Mouse (Mus musculus) kidney, embryonic 15.5 days (tissue): Measurements from ENCODE around the gene Senp1. TPM values are rescaled to one million over a fixed set of nuclear protein-coding genes. Genes with fewer than 3 reads are reported as not detected.

Experiments used
- ATAC-seq: fragments of 200-750 bp; cut with Nextera tagmentation; replicated peaks from 2 replicates; pipeline ENCODE4 v1.8.0; 2017; ENCODE audit warnings: moderate TSS enrichment; ENCODE audit not compliant: low FRiP score
- H3K27ac ChIP-seq: fragments of 300-500 bp; sonication (generic); 2 replicates; pipeline ENCODE4 v1.5.1; 2015; ENCODE audit warnings: mild to moderate bottlenecking, inconsistent platforms
- H3K27me3 ChIP-seq: fragments of 300-500 bp; sonication (generic); 2 replicates; pipeline ENCODE4 v1.6.1; 2015; ENCODE audit warnings: inconsistent platforms
- H3K36me3 ChIP-seq: fragments of 300-500 bp; sonication (generic); 2 replicates; pipeline ENCODE4 v1.6.1; 2015; ENCODE audit warnings: inconsistent platforms
- H3K4me1 ChIP-seq: fragments of 300-500 bp; sonication (generic); 2 replicates; pipeline ENCODE4 v1.6.1; 2015; ENCODE audit warnings: inconsistent platforms
- H3K4me2 ChIP-seq: fragments of 300-500 bp; sonication (generic); 2 replicates; pipeline ENCODE4 v1.6.1; 2015; ENCODE audit warnings: moderate library complexity, mild to moderate bottlenecking, inconsistent platforms
- H3K4me3 ChIP-seq: fragments of 300-500 bp; sonication (generic); replicated peaks from 2 replicates; pipeline ENCODE4 v1.5.1; 2015; ENCODE audit warnings: mild to moderate bottlenecking, inconsistent platforms
- H3K9ac ChIP-seq: fragments of 300-500 bp; sonication (generic); 2 replicates; pipeline ENCODE4 v1.6.1; 2015; ENCODE audit warnings: mild to moderate bottlenecking, inconsistent platforms
- H3K9me3 ChIP-seq: fragments of 300-500 bp; sonication (generic); replicated peaks from 2 replicates; pipeline ENCODE4 v1.6.1; 2016; ENCODE audit warnings: inconsistent platforms
- WGBS: fragments of 180-500 bp; shearing (Covaris S2); methylation state at CpG from one replicate; pipeline ENCODE4 v1.1.7; 2015; ENCODE audit warnings: mixed read lengths; 5-methylcytosine and 5-hydroxymethylcytosine counted together
- polyA plus RNA-seq: library from polyadenylated mRNA; unstranded; fragments of >200 nt; fragmentation: Nextera tagmentation; extraction: Ambion mirVana; gene quantifications from 2 replicates; pipeline ENCODE4 v1.2.1, GENCODE M21; 2015

The Senp1 gene
- polyA plus RNA-seq, 1 experiment from 2014 or later: 34.3 TPM

DNA sequence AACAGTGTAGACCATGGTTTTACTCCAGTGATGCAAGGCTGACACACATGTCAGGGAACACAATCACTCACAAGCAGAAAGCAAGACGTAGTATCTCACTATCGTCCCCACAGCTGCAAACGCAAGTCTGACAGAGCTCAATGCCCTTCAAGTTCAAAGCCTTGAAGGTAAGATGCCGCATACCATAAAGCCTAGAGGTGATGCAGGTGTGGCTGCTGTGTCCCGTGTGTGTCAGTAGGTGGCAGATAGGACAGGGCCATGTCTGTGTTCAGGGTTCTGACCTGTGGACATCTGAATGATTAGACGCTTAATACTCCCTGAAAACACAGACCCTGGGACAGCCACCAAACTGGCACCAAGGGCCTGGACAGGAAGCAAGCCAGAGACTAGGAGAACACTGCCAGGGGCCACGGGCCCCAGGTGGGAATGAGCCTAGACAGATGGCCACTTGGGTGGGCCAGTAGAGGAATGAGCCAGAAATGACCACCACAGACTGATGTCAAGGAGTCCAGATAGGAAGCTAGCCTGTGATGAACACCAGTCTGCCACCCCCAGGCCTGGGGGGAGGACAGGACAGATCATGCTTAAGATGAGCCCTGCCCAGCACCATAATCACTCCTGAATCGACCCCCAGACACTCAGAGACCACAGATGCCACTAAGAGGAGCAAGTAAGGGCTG lies 23.8 kb downstream of the Senp1 start:
- Histone ChIP-seq H3K4me3 (no peak overlapping the region), H3K4me2 (no peak overlapping the region), H3K36me3 (peaks cover 88% of the 10 kb centered on the region), H3K27ac (no peak overlapping the region), H3K27me3 (no peaks in the 10 kb centered on the region), H3K9ac (no peak overlapping the region), H3K9me3 (no peaks in the 10 kb centered on the region), H3K4me1 (no peaks in the 10 kb centered on the region)
- WGBS: 89% methylated on average over 8 of the region's 8 CpGs
- no peak for ATAC-seq

DNA sequence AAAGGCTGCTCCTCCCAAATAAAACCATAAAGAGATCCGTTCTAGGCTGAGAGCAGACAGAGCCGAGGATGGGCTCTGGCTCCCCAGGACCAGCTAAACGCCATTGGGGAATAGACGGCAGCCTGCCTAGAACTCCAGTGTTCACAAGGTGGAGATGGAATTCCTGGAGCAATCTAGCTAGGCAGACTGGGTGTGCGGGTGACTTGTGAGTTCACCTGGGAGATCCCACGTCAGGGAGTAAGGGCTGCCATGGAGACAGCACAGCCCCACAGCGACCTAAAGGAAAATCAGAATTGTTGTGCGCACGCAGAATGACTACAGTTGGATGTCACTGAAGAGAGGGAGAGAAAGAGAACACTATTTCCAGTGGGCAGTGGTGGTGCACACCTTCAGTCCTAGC lies 25.0 kb downstream of the Senp1 start:
- Histone ChIP-seq H3K36me3 (peaks cover 87% of the 10 kb centered on the region), H3K27me3 (no peaks in the 10 kb centered on the region), H3K9ac (no peak overlapping the region), H3K4me1 (no peaks in the 10 kb centered on the region), H3K4me3 (no peak overlapping the region), H3K9me3 (no peaks in the 10 kb centered on the region), H3K27ac (no peak overlapping the region), H3K4me2 (no peak overlapping the region)
- 85% methylated on average over 9 of the region's 9 CpGs for WGBS
- ATAC-seq: no peak

DNA sequence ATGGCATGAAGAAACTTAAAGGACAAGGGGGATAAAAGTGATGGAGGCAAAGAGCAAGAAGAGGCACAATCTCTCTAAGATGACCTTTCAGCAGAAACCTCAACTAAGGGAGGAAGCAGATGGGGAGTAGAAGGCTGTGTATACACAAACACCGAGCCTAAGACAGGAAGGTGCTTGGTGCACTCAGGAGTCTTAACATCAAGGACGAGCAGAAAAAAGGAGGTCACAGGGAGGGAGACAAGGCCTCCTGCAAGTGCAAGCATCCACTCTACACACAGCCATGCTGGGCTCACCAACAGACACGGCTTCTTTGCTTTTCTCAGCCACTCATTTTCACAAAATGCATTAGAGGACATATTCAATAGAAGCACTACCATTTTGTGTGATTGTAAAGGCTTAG lies 26.1 kb downstream of the Senp1 start:
- WGBS: 62% methylated on average over 3 of the region's 3 CpGs
- Histone ChIP-seq H3K4me3 (no peak overlapping the region), H3K4me2 (no peak overlapping the region)

DNA sequence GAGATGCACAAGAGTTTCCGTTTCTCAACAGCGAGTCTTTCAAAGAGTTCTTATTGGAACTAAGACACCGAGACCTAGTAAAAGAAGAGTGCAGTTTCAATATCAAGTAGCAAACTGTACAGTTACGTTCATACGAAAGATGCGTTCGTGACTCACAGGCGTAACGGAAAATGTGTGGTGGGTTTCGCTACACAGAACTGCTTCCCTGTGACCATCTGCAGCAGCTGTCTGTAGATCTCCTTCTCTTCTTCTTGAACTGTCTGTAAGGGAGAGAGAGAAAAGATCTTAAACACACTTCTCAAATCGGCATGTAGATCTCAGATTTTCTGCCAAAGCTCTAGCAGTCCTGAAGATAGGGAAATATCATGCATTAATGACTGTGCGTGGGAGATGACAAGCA lies 26.9 kb downstream of the Senp1 start:
- Histone ChIP-seq H3K9ac (no peak overlapping the region), H3K27me3 (no peaks in the 10 kb centered on the region), H3K4me3 (no peak overlapping the region), H3K36me3 (peaks cover 88% of the 10 kb centered on the region), H3K9me3 (no peaks in the 10 kb centered on the region), H3K27ac (no peak overlapping the region), H3K4me1 (no peaks in the 10 kb centered on the region), H3K4me2 (no peak overlapping the region)
- 95% methylated on average over 12 of the region's 12 CpGs for WGBS
- no peak for ATAC-seq

More for the DNA sequence above, 26.1 kb downstream of the Senp1 start:
- no peaks in the 10 kb centered on the region for H3K4me1 ChIP-seq
- no peak for ATAC-seq
- H3K27me3 ChIP-seq: no peaks in the 10 kb centered on the region
- H3K36me3 ChIP-seq: peaks cover 88% of the 10 kb centered on the region
- H3K27ac ChIP-seq: no peak overlapping the region
- H3K9ac ChIP-seq: no peak overlapping the region
- no peaks in the 10 kb centered on the region for H3K9me3 ChIP-seq

DNA sequence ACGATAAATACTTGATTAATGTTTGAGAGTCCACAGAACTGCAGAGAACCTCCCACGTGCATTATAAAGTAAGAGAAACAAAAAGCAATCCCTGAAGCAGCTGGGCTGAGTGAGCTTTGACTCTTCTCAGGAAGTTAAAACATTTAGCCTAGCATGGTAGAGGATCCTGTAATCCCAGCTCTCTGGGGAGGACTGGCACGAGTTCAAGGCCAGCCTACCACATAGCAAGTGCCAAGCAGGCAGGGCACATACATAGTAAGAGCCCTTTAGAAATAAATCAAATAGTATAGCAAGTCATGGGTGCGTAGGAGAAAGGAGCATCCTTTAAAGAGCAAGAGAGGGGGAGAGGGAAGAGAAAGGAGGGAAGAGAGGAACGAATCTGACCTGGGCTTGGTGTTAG lies 27.7 kb downstream of the Senp1 start:
- WGBS: 85% methylated on average over 5 of the region's 5 CpGs
- no peak overlapping the region for H3K9ac ChIP-seq
- no peaks in the 10 kb centered on the region for H3K4me1 ChIP-seq
- H3K27ac ChIP-seq: no peak overlapping the region
- H3K9me3 ChIP-seq: no peaks in the 10 kb centered on the region
- peaks cover 88% of the 10 kb centered on the region for H3K36me3 ChIP-seq
- ATAC-seq: no peak
- no peak overlapping the region for H3K4me3 ChIP-seq
- no peak overlapping the region for H3K4me2 ChIP-seq
- H3K27me3 ChIP-seq: no peaks in the 10 kb centered on the region

DNA sequence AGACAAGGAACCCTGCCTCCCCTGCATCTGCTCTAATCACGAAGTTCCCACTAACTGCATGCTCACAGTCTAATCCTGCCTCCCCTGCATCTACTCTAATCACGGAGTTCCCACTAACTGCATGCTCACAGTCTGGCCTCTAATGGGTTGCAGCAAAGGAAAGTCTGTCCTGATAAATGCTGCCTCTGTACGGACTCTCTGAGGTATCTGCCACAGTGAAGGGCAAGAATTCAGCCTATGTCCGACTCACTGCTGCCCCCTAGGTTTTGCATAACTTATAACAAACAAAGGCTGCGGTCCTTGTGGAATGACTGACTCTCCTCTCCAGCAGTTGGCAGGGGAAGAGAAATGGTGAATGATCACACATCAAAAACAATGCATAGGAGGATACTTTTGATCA lies 38.3 kb downstream of the Senp1 start:
- Histone ChIP-seq H3K9ac (no peak overlapping the region), H3K27me3 (no peaks in the 10 kb centered on the region), H3K27ac (no peak overlapping the region), H3K4me3 (no peak overlapping the region), H3K36me3 (peaks cover 79% of the 10 kb centered on the region), H3K9me3 (no peaks in the 10 kb centered on the region), H3K4me2 (no peak overlapping the region), H3K4me1 (0 out of 2 replicates have a peak, but pooled peaks cover 4% of the 10 kb centered on the region)
- no peak for ATAC-seq
- 44% methylated on average over 5 of the region's 5 CpGs for WGBS

DNA sequence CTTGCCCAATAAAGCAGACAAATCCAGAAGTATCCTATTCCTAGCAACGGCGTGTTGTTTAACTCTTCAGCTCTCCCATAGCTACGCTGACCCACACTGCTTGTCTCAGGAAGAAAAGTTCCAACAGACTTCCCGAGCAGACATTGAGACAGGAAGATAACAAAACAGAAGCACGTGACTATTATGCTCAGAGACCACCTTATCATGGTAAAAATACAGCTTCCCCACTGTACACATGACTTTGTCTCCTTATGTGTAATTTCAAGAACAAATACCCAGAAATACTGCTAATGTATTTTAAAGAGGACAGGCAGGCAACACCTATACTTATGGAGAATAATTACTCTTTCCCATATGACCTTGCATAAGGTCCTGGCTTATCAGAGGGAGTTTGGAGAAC lies 41.9 kb downstream of the Senp1 start:
- no peak overlapping the region for H3K9ac ChIP-seq
- 0 out of 2 replicates have a peak, but pooled peaks cover 4% of the 10 kb centered on the region for H3K4me1 ChIP-seq
- H3K9me3 ChIP-seq: no peaks in the 10 kb centered on the region
- no peak overlapping the region for H3K4me2 ChIP-seq
- H3K36me3 ChIP-seq: peaks cover 88% of the 10 kb centered on the region
- no peak overlapping the region for H3K27ac ChIP-seq
- no peak overlapping the region for H3K4me3 ChIP-seq
- no peak for ATAC-seq
- H3K27me3 ChIP-seq: no peaks in the 10 kb centered on the region
- WGBS: 92% methylated on average over 5 of the region's 5 CpGs

DNA sequence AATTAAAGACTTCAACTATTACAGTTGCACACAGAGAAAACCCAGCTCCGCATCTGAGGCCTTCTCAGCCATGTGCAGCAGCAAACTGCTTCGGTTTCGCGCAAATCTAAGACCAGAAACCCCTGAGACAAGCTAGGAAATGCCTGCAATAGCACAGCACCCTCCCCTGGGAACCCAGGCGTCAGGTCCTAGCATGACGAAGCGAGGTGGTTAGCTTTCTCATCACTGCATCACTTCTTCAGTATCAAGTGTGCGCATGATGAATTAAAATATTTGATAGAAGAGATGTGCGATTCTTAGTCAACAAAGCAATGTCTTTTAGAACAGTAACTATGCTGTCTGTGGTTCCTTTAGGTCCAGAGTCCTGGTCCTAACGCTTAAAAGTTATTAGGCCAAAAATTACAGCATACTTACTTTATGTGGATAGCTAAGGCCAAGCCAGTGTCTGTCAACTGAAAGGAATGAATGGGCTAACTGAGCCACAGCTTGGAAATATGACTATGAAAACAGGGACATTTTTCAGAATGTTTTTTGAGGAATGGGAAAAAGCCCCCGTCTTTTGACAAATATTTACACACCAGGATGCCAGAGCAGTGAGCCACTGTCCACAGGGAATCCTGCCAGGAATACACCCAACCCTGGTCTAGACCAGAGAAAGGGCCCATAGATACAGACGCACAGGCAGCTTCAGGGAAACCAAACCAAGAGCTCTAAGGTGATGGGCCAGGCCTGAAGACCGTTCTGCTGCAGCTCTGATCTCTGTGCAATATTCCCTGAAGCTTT lies 44.4 kb downstream of the Senp1 start:
- H3K9me3 ChIP-seq: no peaks in the 10 kb centered on the region
- H3K9ac ChIP-seq: no peak overlapping the region
- H3K27ac ChIP-seq: no peak overlapping the region
- 91% methylated on average over 13 of the region's 13 CpGs for WGBS
- H3K4me1 ChIP-seq: 0 out of 2 replicates have a peak, but pooled peaks cover 4% of the 10 kb centered on the region
- no peak overlapping the region for H3K4me2 ChIP-seq
- no peak for ATAC-seq
- peaks cover 93% of the 10 kb centered on the region for H3K36me3 ChIP-seq
- no peaks in the 10 kb centered on the region for H3K27me3 ChIP-seq
- H3K4me3 ChIP-seq: no peak overlapping the region

DNA sequence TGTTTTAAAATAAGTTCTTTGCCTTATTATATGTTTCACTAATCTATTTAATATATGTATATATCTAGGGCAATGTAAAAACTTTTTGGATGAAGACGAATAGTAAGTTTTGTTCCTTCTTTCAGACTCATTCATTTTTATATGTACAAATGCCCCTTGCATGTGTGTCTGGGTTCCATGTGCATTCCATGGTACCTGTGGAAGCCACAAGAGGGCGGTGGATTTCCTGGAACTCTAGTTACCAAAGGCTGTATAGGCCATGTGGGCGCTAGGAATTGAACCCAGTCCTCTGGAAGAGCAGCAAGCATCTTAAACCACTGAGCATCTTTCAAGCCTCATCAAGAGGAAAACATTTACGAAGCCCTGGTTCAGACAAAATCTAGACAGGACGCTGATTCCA lies 49.2 kb downstream of the Senp1 start:
- Histone ChIP-seq H3K4me3 (no peak overlapping the region), H3K4me2 (no peak overlapping the region), H3K27me3 (no peaks in the 10 kb centered on the region), H3K9ac (no peak overlapping the region), H3K27ac (no peak overlapping the region), H3K36me3 (peaks cover 97% of the 10 kb centered on the region), H3K9me3 (no peaks in the 10 kb centered on the region), H3K4me1 (no peaks in the 10 kb centered on the region)
- no peak for ATAC-seq
- 94% methylated on average over 5 of the region's 5 CpGs for WGBS

DNA sequence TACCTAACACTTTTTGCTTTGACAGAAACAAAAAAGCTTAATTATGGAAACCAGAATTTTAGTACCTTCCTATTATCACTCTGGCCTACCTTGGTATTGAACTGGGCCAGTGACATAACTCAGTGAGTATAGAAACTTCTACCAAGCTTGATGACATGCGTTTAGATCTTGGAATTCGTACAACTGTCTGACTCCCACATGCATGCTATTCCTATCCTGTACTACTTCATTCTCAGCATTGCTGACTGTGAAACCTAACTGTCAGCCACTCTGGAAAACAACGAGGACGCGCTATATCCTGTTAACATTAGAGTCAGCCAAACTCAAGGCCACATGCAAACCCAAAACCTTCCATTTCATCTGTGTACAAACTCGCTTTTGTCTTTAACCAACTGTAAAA lies 49.6 kb downstream of the Senp1 start:
- Histone ChIP-seq H3K4me2 (no peak overlapping the region), H3K27me3 (no peaks in the 10 kb centered on the region)

DNA sequence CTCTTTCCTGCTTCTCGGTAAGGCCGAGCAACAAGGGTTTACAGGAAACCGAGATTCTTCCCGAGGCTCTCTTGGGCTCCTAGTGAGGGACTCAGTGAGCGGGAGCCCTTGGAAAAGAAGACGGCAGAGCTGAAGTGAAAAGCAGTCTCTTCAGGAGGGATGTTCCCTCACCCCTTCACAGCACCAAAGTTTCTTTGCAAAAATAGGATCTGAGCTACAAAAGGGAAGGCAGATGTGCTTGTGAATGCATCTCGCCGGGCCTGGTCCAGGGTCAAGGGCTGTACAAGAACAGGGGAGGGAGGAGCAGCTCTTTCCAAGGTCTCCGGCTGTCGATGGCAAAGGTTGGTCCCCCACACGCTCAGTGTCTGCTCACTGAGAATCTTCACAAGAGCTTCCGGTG lies 51.0 kb downstream of the Senp1 start:
- no peak for ATAC-seq
- no peaks in the 10 kb centered on the region for H3K4me1 ChIP-seq
- no peak overlapping the region for H3K9ac ChIP-seq
- H3K27me3 ChIP-seq: no peaks in the 10 kb centered on the region
- H3K27ac ChIP-seq: no peak overlapping the region
- H3K9me3 ChIP-seq: no peaks in the 10 kb centered on the region
- H3K4me2 ChIP-seq: no peak overlapping the region
- 90% methylated on average over 12 of the region's 12 CpGs for WGBS
- peaks cover 97% of the 10 kb centered on the region for H3K36me3 ChIP-seq
- no peak overlapping the region for H3K4me3 ChIP-seq

More for the DNA sequence above, 49.6 kb downstream of the Senp1 start:
- WGBS: 91% methylated on average over 6 of the region's 6 CpGs
- H3K9ac ChIP-seq: no peak overlapping the region
- no peaks in the 10 kb centered on the region for H3K9me3 ChIP-seq
- peaks cover 97% of the 10 kb centered on the region for H3K36me3 ChIP-seq
- no peak overlapping the region for H3K4me3 ChIP-seq
- ATAC-seq: no peak
- H3K4me1 ChIP-seq: no peaks in the 10 kb centered on the region
- H3K27ac ChIP-seq: no peak overlapping the region

DNA sequence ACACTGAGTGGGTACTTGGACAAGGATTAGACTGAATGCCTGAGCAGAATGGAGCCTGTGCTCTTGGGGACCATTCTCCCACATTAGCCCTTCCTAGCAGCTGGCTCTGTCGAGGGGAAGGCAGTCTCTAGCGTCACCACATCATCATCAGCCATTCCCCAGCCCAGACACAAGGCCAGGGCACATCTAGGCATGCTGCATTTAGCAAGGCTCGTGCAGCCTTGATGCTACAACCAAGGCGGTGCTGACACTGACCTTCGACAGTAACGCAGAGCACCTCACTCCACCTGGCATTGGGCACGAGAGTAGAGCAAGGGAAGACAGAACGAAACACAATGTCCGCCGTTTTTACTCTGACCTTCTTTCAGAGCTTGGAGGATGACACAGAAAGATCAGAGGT lies 53.9 kb downstream of the Senp1 start:
- WGBS: 93% methylated on average over 10 of the region's 10 CpGs
- Histone ChIP-seq H3K4me1 (no peaks in the 10 kb centered on the region), H3K36me3 (peaks cover 88% of the 10 kb centered on the region)

More for the DNA sequence above, 53.9 kb downstream of the Senp1 start:
- Histone ChIP-seq H3K4me2 (no peak overlapping the region), H3K9me3 (no peaks in the 10 kb centered on the region), H3K9ac (no peak overlapping the region), H3K4me3 (no peak overlapping the region), H3K27ac (no peak overlapping the region), H3K27me3 (no peaks in the 10 kb centered on the region)
- no peak for ATAC-seq
